Mouse (Mus musculus): ENCODE results near the gene Ino80e. TPM values are rescaled to one million over a fixed set of nuclear protein-coding genes. Genes with fewer than 3 reads are reported as not detected.

Ino80e gene
- polyA plus RNA-seq, 1 experiment from 2014 or later: 76.1 TPM

DNA sequence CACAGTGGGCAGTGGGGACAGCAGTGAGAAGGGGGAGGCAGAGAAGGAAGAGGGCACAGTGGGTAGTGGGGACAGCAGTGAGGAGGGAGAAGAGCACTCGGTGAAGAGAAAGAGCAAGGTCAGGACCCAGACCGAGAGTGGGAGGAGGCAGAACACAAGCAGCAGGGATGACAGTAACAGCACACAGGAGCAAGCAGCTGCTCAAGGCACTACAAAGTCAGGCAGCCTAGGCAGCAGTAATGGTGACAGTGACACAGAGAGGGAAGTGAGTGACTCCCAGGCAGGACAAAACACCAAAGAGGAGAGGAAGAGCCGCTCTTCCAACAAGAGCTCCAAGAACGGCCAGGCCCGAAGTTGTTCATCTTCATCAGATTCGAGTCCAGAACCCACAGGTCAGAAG is 1.6 kb upstream of the Ino80e start:
- Histone ChIP-seq H3K9ac (ENCODE audit: low read depth, low read length) (no peak overlapping the region; the same call in 1 of the 2 replicates), H3K27ac (ENCODE audit: low read depth, low read length) (0 out of 2 replicates have a peak overlapping the region, but pooled peaks have one; percentile 3), H3K36me3 (ENCODE audit: control insufficient read depth, insufficient read depth, low read length) (peaks cover 32% of the 10 kb centered on the region), H3K4me1 (ENCODE audit: control insufficient read depth, insufficient read depth, low read length) (peaks cover 9% of the 10 kb centered on the region; the same call in 1 of the 2 replicates), H3K4me3 (ENCODE audit: low read depth, low read length) (no peak overlapping the region), H3K4me2 (peak overlapping the region; percentile 75), H3K27me3 (ENCODE audit: control insufficient read depth, insufficient read depth, low read length) (no peaks in the 10 kb centered on the region), H3K9me3 (replicated peaks; ENCODE audit: control insufficient read depth, low read length) (no peaks in the 10 kb centered on the region)
- no peak for ATAC-seq (replicated peaks; ENCODE audit: insufficient number of reproducible peaks, low FRiP score, low TSS enrichment)
- WGBS (ENCODE audit: insufficient replicate concordance): 77% methylated on average over 6 of the region's 6 CpGs

DNA sequence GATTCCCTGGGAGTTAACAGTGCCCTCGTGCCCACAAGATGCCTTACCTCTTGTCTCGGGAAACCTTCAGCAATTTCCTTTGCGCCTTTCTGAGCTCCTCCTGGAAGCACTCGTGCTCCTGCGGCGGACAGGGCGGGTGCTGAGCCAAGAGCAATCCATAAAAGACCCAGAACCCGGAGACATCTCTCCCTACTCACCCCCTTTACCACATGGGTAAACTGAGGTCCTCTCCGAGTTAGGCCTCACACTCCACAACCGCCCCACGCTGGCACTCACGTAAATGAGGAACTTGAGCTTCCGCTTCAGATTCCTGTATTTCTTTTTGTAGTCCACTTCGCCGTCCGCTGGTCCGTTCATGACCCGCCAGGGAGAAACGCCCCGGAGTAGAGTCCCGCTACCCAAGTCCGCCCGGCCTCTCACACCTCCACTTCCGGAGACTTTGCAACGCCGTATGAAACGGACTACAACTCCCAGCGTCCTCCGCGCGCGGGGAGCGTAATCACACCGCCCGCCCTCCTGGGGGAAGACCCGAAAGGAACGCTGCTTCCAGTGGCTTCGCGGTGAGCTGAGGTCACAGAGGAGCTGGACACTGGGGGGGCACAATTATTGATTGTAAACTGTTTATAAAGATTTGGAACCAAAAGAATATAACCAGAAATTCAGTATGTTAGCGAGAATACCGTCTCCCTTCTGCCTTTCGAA is 597 bp downstream of the Ino80e start, which contains the start of gene Hirip3:
Hirip3 (plus strand) TSS at position 544 of the 702 bp plus-strand sequence.
- Histone ChIP-seq H3K9ac (ENCODE audit: low read depth, low read length) (peak within 1 kb of the TSS; percentile 79), H3K4me1 (ENCODE audit: control insufficient read depth, insufficient read depth, low read length) (peaks cover 9% of the 10 kb centered on the region; the same call in 1 of the 2 replicates), H3K4me2 (peak within 1 kb of the TSS; percentile 75), H3K4me3 (ENCODE audit: low read depth, low read length) (peak within 1 kb of the TSS; percentile 69), H3K36me3 (ENCODE audit: control insufficient read depth, insufficient read depth, low read length) (peaks cover 25% of the 10 kb centered on the region), H3K27ac (ENCODE audit: low read depth, low read length) (peak within 1 kb of the TSS; percentile 76), H3K27me3 (ENCODE audit: control insufficient read depth, insufficient read depth, low read length) (no peaks in the 10 kb centered on the region), H3K9me3 (replicated peaks; ENCODE audit: control insufficient read depth, low read length) (no peaks in the 10 kb centered on the region)
- ATAC-seq (replicated peaks; ENCODE audit: insufficient number of reproducible peaks, low FRiP score, low TSS enrichment): peak; percentile 81
- WGBS (ENCODE audit: insufficient replicate concordance): 1% methylated on average over 42 of the region's 42 CpGs

DNA sequence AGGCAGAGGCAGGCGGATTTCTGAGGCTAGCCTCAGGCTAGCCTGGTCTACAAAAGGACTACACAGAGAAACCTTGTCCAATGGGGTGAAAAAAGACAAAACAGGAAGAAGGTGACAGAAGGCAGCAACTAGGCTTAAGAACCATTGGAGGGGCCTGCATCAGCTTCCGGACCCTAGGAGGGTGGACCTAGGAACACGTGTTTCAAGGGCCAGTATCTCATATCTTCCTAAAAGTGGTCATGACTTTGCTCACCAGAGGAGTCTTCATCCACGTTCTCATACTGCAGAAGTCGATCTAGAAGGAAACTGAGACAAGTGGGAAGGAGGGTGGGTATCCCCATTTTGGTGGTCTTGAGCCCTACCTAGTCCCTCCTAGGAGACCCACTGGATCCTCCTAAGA is 1.2 kb downstream of the Ino80e start:
- no peak overlapping the region for H3K27ac ChIP-seq (ENCODE audit: low read depth, low read length)
- H3K4me2 ChIP-seq: peak overlapping the region; percentile 75
- no peaks in the 10 kb centered on the region for H3K9me3 ChIP-seq (replicated peaks; ENCODE audit: control insufficient read depth, low read length)
- ATAC-seq (replicated peaks; ENCODE audit: insufficient number of reproducible peaks, low FRiP score, low TSS enrichment): no peak
- H3K4me3 ChIP-seq (ENCODE audit: low read depth, low read length): peak overlapping the region; percentile 69
- H3K27me3 ChIP-seq (ENCODE audit: control insufficient read depth, insufficient read depth, low read length): no peaks in the 10 kb centered on the region
- peaks cover 9% of the 10 kb centered on the region; the same call in 1 of the 2 replicates for H3K4me1 ChIP-seq (ENCODE audit: control insufficient read depth, insufficient read depth, low read length)
- 52% methylated on average over 5 of the region's 5 CpGs for WGBS (ENCODE audit: insufficient replicate concordance)
- H3K36me3 ChIP-seq (ENCODE audit: control insufficient read depth, insufficient read depth, low read length): peaks cover 24% of the 10 kb centered on the region
- peak overlapping the region; percentile 79 for H3K9ac ChIP-seq (ENCODE audit: low read depth, low read length)

DNA sequence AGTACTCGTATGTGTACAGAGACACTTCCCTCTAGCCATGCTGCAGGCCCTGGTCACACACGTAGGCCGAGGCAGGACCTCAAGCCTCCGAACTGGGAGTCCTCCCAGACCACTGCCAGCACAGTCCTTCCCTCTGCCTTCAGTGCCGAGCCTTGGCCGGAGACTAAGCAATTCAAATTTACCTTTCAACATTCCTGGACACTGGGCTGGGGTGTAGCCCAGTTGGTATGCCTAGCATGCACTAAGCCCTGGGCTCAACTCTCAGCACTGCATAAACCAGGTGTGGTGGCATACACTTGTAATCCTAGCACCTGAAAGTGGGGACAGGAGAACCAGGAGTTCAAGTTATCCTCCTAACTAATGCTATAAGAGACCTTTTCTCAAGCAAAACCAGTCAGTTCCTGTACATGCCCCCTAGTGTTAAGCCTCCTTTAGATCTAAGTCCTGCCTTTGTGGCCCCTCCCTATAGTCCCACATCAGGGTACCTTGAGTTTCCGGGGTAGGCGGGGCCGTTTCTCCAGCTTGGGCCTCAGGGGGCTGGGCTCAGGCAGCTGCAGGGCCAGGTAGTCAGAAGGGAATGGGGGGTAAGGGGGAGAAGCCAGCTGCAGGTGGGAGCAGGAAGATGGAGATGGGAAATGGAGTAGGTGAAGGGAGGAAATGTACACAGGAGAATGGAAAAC is 5.3 kb downstream of the Ino80e start:
- Histone ChIP-seq H3K27ac (ENCODE audit: low read depth, low read length) (no peak overlapping the region), H3K9ac (ENCODE audit: low read depth, low read length) (no peak overlapping the region), H3K4me3 (ENCODE audit: low read depth, low read length) (no peak overlapping the region), H3K9me3 (replicated peaks; ENCODE audit: control insufficient read depth, low read length) (no peaks in the 10 kb centered on the region), H3K36me3 (ENCODE audit: control insufficient read depth, insufficient read depth, low read length) (peaks cover 17% of the 10 kb centered on the region), H3K27me3 (ENCODE audit: control insufficient read depth, insufficient read depth, low read length) (no peaks in the 10 kb centered on the region), H3K4me2 (no peak overlapping the region), H3K4me1 (ENCODE audit: control insufficient read depth, insufficient read depth, low read length) (0 out of 2 replicates have a peak, but pooled peaks cover 4% of the 10 kb centered on the region)
- ATAC-seq (replicated peaks; ENCODE audit: insufficient number of reproducible peaks, low FRiP score, low TSS enrichment): no peak
- WGBS (ENCODE audit: insufficient replicate concordance): 79% methylated on average over 9 of the region's 9 CpGs

DNA sequence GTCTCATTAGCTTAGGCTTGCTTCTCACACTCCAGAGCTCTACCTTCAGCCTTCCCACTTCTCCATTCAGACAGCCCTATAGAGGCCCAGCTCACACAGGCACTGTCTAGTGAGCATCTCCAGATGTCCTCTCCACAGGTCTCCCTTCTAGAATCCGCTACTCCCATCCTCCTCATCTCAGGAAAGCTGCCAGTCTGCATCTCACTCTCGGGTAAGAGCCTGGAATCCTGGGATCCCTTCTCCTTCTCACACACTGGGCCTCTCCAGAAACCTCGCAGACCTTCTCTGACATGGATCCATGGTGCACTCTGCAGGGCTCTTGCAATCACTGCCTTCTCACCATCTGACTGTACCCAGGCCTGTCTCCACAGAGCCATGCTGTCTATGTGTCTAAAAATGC is 6.5 kb downstream of the Ino80e start:
- Histone ChIP-seq H3K4me1 (ENCODE audit: control insufficient read depth, insufficient read depth, low read length) (0 out of 2 replicates have a peak, but pooled peaks cover under 1% of the 10 kb centered on the region), H3K27ac (ENCODE audit: low read depth, low read length) (no peak overlapping the region), H3K27me3 (ENCODE audit: control insufficient read depth, insufficient read depth, low read length) (no peaks in the 10 kb centered on the region), H3K4me2 (no peak overlapping the region), H3K4me3 (ENCODE audit: low read depth, low read length) (no peak overlapping the region), H3K36me3 (ENCODE audit: control insufficient read depth, insufficient read depth, low read length) (peaks cover 20% of the 10 kb centered on the region), H3K9me3 (replicated peaks; ENCODE audit: control insufficient read depth, low read length) (no peaks in the 10 kb centered on the region), H3K9ac (ENCODE audit: low read depth, low read length) (no peak overlapping the region)
- 92% methylated on average over 3 of the region's 3 CpGs for WGBS (ENCODE audit: insufficient replicate concordance)
- no peak for ATAC-seq (replicated peaks; ENCODE audit: insufficient number of reproducible peaks, low FRiP score, low TSS enrichment)

DNA sequence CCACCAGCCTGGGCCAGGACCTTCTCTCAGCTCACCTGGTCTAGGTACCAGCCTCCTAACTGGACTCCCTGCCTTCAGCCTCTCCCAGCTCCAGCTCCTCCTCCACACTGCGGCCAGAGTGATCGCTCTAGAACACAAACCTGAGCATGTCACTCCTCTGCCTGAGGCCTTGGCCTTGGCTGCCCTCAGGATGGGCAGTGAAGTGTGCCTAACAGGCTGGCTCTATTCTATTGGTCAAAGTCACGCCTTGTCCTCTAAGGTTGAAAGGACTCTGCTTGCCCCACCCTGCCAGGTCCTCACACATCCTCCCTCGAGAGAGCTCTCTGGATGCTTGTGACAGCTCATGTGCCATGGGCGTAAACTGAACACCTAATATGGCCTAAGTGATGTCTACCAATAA is 8.7 kb downstream of the Ino80e start:
- Histone ChIP-seq H3K4me3 (ENCODE audit: low read depth, low read length) (no peak overlapping the region), H3K9me3 (replicated peaks; ENCODE audit: control insufficient read depth, low read length) (no peaks in the 10 kb centered on the region)
- 89% methylated on average over 5 of the region's 5 CpGs for WGBS (ENCODE audit: insufficient replicate concordance)

DNA sequence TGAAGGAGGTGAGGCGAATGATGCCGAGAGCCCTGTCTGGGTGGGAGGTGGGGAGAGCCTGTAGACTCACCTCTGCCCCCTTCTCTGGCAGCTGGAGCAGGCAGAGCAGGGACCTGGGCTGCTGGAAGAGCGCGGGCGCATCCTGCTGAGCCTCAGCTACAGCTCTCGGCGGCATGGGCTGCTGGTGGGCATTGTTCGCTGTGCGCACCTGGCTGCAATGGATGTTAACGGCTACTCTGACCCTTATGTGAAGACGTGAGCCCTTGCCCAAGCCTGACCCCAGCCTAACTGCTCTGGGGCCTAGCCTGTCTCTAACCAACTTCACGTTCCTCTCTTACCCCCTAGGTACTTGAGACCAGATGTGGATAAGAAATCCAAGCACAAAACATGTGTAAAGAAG is 11.0 kb downstream of the Ino80e start:
- WGBS (ENCODE audit: insufficient replicate concordance): 46% methylated on average over 12 of the region's 12 CpGs
- Histone ChIP-seq H3K27ac (ENCODE audit: low read depth, low read length) (no peak overlapping the region), H3K9me3 (replicated peaks; ENCODE audit: control insufficient read depth, low read length) (no peaks in the 10 kb centered on the region)

More for the DNA sequence above, 8.7 kb downstream of the Ino80e start:
- ATAC-seq (replicated peaks; ENCODE audit: insufficient number of reproducible peaks, low FRiP score, low TSS enrichment): no peak
- Histone ChIP-seq H3K36me3 (ENCODE audit: control insufficient read depth, insufficient read depth, low read length) (peaks cover 13% of the 10 kb centered on the region), H3K27ac (ENCODE audit: low read depth, low read length) (no peak overlapping the region), H3K9ac (ENCODE audit: low read depth, low read length) (no peak overlapping the region), H3K4me1 (ENCODE audit: control insufficient read depth, insufficient read depth, low read length) (peaks cover 3% of the 10 kb centered on the region; the same call in 1 of the 2 replicates), H3K27me3 (ENCODE audit: control insufficient read depth, insufficient read depth, low read length) (peaks cover 17% of the 10 kb centered on the region), H3K4me2 (no peak overlapping the region)

DNA sequence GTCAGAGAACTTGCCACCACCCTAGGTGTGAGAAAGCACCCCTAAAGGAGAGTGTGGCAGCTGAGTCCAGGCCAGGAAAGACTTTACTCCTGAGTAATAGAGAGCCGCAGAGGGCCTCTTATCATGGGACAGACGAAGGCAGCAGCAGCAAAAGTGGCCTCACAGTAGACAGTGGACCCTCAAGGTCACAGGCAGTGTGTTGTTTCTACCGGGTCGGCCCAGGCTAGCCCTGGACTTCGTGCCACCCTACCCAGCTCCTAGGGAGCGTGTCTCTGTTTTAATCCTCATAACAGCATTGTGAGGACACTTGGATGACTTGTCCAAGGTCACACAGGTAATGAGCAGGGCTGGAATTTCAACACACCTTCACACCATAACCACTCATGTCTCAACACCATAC is 12.0 kb downstream of the Ino80e start:
- Histone ChIP-seq H3K36me3 (ENCODE audit: control insufficient read depth, insufficient read depth, low read length) (peaks cover 7% of the 10 kb centered on the region), H3K4me1 (ENCODE audit: control insufficient read depth, insufficient read depth, low read length) (peaks cover 6% of the 10 kb centered on the region; the same call in 1 of the 2 replicates), H3K9me3 (replicated peaks; ENCODE audit: control insufficient read depth, low read length) (no peaks in the 10 kb centered on the region), H3K27ac (ENCODE audit: low read depth, low read length) (no peak overlapping the region), H3K9ac (ENCODE audit: low read depth, low read length) (no peak overlapping the region), H3K4me2 (no peak overlapping the region), H3K27me3 (ENCODE audit: control insufficient read depth, insufficient read depth, low read length) (peaks cover 40% of the 10 kb centered on the region), H3K4me3 (ENCODE audit: low read depth, low read length) (no peak overlapping the region)
- WGBS (ENCODE audit: insufficient replicate concordance): 58% methylated on average over 6 of the region's 6 CpGs
- ATAC-seq (replicated peaks; ENCODE audit: insufficient number of reproducible peaks, low FRiP score, low TSS enrichment): no peak

More for the DNA sequence above, 11.0 kb downstream of the Ino80e start:
- H3K4me1 ChIP-seq (ENCODE audit: control insufficient read depth, insufficient read depth, low read length): peaks cover 6% of the 10 kb centered on the region; the same call in 1 of the 2 replicates
- no peak overlapping the region for H3K4me3 ChIP-seq (ENCODE audit: low read depth, low read length)
- peaks cover 37% of the 10 kb centered on the region for H3K27me3 ChIP-seq (ENCODE audit: control insufficient read depth, insufficient read depth, low read length)
- ATAC-seq (replicated peaks; ENCODE audit: insufficient number of reproducible peaks, low FRiP score, low TSS enrichment): no peak
- H3K36me3 ChIP-seq (ENCODE audit: control insufficient read depth, insufficient read depth, low read length): peaks cover 7% of the 10 kb centered on the region
- no peak overlapping the region for H3K4me2 ChIP-seq
- H3K9ac ChIP-seq (ENCODE audit: low read depth, low read length): no peak overlapping the region

Data from heart, embryonic 11.5 days (tissue).